Mouse (Mus musculus): Measurements from ENCODE around the gene Mageh1. TPM values are rescaled to one million over a fixed set of nuclear protein-coding genes. Genes with fewer than 3 reads are reported as not detected.
A peak's percentile ranks its signal among the peaks of the same experiment; 100 is the strongest.
"Not testable (repeated sequence)": the region's sequence is repeated elsewhere in the genome, so short reads cannot be mapped to it uniquely, and the experiment has no call there.

Gene Mageh1
- 10 to 100 TPM; 36.9 to 43.8 TPM for total RNA-seq (2021)
- long read RNA-seq, experiment 1, transcript Mageh1-201 (1 exons, 1,410 nt) = major isoform, 17 of 17 reads
- long read RNA-seq, experiment 1, partial matches to known transcripts = 0 of 17 reads
- long read RNA-seq, experiment 1, other reads (novel, unspliced or antisense) = 0 of 17 reads
- long read RNA-seq, experiment 2, transcript Mageh1-201 (1 exons, 1,410 nt) = major isoform, 19 of 20 reads
- long read RNA-seq, experiment 2, partial matches to known transcripts = 0 of 20 reads
- long read RNA-seq, experiment 2, other reads (novel, unspliced or antisense) = 1 of 20 reads

DNA sequence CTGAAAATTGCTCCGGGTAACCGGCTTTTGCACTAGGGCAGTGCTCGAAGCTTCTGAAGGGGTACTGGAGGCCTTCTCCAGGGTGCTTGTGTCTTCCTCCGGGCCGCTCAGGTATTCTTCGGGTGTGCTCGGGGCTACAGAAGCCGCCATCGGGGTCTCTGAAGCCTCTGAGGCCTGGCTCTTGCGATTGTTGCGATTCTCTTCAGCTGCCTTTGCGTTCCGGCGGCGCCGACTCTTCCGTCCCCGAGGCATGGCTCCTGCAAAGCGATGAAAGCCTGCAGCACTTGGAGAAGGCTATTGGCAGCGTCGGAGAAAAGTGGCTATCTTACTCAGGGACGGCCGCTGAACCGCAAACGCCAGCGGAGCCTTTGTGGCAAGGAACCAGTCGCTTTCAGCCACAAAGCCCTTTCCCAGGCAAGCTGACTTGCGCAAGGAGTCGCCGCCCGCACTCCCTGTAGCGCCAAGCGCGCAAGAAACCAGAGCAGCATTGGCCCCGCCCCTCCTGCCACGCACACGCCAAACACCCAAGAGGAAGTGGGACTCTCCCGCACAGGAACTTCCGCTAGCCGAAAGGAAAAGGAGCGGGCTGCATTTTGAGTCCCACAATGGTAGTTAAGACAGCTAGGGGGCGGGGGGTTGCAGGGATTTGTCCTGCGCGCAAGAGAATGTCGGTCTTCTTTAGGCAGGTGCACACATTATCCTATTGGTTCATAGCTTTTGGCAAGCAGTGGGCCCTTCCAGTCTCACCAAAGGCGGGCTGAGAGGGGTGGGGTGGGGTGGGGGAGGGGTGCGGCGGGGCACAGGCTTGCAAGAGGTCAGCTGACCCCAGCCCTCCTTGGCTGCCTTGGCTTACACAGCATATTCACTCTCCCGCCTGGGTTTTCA lies at the start of gene Mageh1:
Gene Mageh1, minus strand, starts transcription at position 489 of the 885 bp plus-strand sequence.
- DNase-seq (ENCODE audit: low spot score in 2 of 2) = peak; percentile 82 to 83
- intact Hi-C loops (cut with DNase I) = loop anchor here (2.0 kb wide), 1 partner anchor 31 kb away; the partner anchor contains the start of gene Usp51

DNA sequence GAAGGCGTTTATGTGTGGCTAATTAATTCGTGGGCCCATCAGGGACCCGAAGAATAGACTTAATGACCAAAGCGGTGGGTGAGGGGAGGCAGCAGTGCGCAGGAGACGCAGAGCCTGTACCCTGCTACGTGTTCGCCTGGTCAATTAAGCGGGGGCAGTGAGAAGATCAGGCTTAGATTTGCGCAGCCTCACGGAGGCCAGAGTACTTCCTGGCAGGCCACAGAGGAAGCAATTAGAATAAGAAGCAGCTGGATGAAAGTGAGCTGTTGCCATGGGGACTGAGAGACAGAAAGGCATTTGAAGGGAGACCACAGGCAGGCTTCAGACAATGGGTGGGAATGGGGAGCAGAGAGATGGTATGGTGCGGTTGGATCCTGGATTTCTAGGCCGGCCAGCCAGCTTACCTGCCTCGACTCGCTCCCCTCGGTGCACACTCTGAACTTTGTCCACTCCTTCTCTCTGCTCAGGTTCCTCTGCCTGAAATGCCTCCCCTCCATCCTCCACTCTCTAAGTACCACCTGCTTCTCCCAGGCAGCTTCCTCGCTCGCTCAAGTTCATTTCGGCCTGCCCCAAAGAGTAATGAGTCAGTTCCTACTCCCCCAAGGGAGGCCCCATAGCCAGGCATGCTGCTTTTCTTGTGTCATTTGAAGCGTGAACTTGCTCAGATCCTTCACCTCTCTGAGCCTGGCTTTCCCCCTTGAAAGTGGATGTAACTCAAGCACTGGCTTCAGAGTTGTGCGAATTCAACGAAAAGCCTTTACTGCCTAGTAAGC lies 783 bp upstream of the Mageh1 start:
- intact Hi-C loops (cut with DNase I) = loop anchor here (2.0 kb wide), 1 partner anchor 31 kb away; the partner anchor contains the start of gene Usp51
- DNase-seq (ENCODE audit: low spot score in 2 of 2) = not testable (repeated sequence)

DNA sequence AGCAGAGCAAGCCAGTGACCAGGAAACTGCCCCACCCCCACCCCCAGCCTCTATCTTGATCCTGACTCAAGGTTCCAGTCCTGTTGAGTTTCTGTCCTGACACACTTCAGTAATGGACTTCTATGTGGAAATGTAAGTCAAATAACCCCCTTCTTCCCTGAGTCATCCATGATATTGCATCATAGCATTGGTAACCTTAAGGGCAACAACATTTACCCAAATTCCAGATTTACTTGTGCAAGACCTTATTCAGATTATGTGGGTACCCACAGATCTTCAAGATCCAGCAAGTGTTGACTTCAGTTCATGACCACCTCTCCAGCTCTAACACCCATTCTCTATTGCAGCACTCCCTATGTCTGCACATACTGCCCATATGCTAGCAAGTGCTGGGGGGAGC lies 5.8 kb downstream of the Mageh1 start:
- intact Hi-C loops (cut with DNase I) = not testable (repeated sequence)

DNA sequence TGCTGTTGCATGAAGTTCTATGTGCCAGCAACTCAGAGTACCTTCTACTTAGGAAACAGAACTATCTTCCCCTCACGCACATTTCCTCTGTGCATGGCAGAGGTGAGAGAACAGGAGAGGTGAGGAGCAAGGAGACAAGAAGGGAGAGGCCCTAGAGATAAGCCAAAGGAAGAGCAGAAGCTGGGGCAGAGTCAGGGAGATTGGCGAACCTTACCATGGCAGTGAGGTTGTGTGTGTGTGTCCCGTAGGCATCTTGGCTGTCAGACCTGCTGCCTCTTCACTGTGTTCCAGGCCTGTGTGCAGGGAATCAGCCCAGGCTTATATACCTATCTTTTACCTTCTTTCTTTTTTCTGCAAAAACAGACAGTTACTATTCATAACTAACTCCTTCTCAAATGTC lies 11.7 kb downstream of the Mageh1 start:
- intact Hi-C loops (cut with DNase I); DNase-seq (ENCODE audit: low spot score in 2 of 2): not testable (repeated sequence)

More for the DNA sequence above, 5.8 kb downstream of the Mageh1 start:
- DNase-seq (ENCODE audit: low spot score in 2 of 2) = not testable (repeated sequence)

GRCm38 (mm10) chrX:153025255-153025654 lies 12.1 kb downstream of the Mageh1 start:
- DNase-seq (ENCODE audit: low spot score in 2 of 2); intact Hi-C loops (cut with DNase I): not testable (repeated sequence)

- peak in 1 of 2 experiments; percentile 1 for DNase-seq (ENCODE audit: low spot score in 2 of 2)
- intact Hi-C loops (cut with DNase I) = loop anchor here (2.0 kb wide), 1 partner anchor 29 kb away; the partner anchor contains the start of gene Mageh1
Measured at GRCm38 (mm10) chrX:153007685-153008047, 29.7 kb downstream of the Mageh1 start.

DNA sequence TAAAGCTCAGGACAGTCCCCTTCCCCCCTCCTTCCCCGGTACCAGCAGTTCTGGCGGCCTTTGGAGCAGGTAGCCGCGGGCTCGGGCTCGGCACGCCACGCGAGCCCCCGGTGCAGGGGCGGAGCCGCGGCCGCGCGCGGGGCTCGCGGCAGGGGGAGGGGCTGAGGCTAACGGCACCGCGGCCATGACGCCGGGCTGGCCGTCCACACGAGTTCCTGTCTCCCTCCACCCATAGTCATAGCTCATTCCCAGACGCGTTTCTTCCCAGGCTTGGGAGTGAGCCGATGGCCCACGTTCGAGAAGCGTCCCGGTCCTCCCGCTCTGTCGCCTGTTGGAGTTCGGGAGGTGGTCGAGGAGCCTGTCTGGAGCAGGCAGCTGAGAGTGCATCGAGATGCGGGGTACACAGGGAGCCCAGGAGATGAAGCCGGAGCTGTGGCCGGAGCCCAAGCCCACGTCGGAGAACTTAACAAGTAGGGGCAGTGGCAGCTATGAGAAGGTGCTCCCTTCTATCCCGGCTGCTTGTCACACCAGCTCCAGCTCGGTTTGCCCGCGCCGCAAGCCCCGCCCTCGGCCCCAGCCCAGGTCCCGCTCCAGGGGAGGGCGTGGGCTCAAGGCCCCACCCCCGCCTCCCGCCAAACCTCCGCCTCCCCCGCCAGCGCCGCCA lies 30.2 kb downstream of the Mageh1 start:
- peak; percentile 10 to 17 for DNase-seq (ENCODE audit: low spot score in 2 of 2)
- intact Hi-C loops (cut with DNase I) = loop anchor here (2.0 kb wide), 1 partner anchor 30 kb away; the partner anchor contains the start of gene Mageh1

- peak; percentile 26 to 43 for DNase-seq (ENCODE audit: low spot score in 2 of 2)
- intact Hi-C loops (cut with DNase I) = loop anchor here (1.0 to 2.0 kb wide), 2 partner anchors 30 to 79 kb away; partner anchors contain the start of gene Mageh1
Measured at GRCm38 (mm10) chrX:153006387-153006841, 31.0 kb downstream of the Mageh1 start, which contains the start of gene Usp51. Gene Usp51, plus strand, starts transcription at chrX:153006469.

DNA sequence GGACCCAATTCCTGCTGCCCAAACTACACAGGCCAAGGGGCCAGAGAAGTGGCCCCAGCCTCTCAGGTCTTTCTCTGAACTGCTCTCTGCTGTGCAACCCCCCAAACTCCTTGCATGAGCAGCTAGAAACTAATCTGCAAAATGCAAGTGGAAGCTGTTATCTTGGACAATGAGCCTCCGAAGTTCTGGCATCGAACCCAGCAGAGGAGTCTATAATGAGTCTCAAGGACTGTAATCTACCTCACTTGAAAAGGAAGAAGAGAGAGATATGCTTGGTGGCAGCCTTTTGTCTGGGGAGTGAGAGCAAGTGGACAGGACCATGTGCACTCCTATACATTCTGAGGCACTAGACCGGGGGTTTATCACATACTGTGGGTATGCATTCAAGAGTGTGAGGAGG lies 41.3 kb downstream of the Mageh1 start:
- DNase-seq (ENCODE audit: low spot score in 2 of 2); intact Hi-C loops (cut with DNase I): not testable (repeated sequence)

DNA sequence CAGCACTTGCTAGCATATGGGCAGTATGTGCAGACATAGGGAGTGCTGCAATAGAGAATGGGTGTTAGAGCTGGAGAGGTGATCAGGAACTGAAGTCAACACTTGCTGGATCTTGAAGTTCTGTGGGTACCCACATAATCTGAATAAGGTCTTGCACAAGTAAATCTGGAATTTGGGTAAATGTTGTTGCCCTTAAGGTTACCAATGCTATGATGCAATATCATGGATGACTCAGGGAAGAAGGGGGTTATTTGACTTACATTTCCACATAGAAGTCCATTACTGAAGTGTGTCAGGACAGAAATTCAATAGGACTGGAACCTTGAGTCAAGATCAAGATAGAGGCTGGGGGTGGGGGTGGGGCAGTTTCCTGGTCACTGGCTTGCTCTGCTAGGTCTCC lies 47.5 kb downstream of the Mageh1 start:
- intact Hi-C loops (cut with DNase I) = not testable (repeated sequence)

More for the DNA sequence above, 47.5 kb downstream of the Mageh1 start:
- DNase-seq (ENCODE audit: low spot score in 2 of 2) = not testable (repeated sequence)

Other genes starting within 250 kb of the Mageh1 start
- gene Usp51, start 31.1 kb downstream of the Mageh1 start, total RNA-seq (2021) = 1 to 10 TPM; 2.2 to 2.6 TPM
- gene Foxr2, start 81.2 kb upstream of the Mageh1 start, total RNA-seq (2021) = under 1 TPM; 0.47 to 0.48 TPM
- gene Rragb, start 102.4 kb upstream of the Mageh1 start, total RNA-seq (2021) = 10 to 100 TPM; 76.2 to 85.7 TPM
- gene Klf8, start 199.9 kb upstream of the Mageh1 start, total RNA-seq (2021) = 1 to 10 TPM; 6.9 to 8.1 TPM